Mouse (Mus musculus): ENCODE data around the gene Cd151.
"Not testable (repeated sequence)": the region's sequence is repeated elsewhere in the genome, so short reads cannot be mapped to it uniquely, and the experiment has no call there.

The Cd151 gene

GRCm38 (mm10) chr7:141435856-141436522, 31.2 kb upstream of the Cd151 start:
- no peak for DNase-seq (ENCODE audit: low read depth)

GRCm38 (mm10) chr7:141436523-141436892, 30.7 kb upstream of the Cd151 start:
- DNase-seq (ENCODE audit: low read depth), result no peak

- peak; percentile 86 for DNase-seq (ENCODE audit: low read depth)
These were observed 29.7 kb upstream of the Cd151 start, which contains the start of gene Slc25a22 for GRCm38 (mm10) chr7:141437178-141438120. Gene Slc25a22, minus strand, starts transcription at chr7:141437892.

GRCm38 (mm10) chr7:141438201-141438968, 28.8 kb upstream of the Cd151 start:
- no peak for DNase-seq (ENCODE audit: low read depth)

- DNase-seq (ENCODE audit: low read depth), result no peak
These were observed 28.0 kb upstream of the Cd151 start for GRCm38 (mm10) chr7:141439140-141439679.

GRCm38 (mm10) chr7:141439811-141440210, 27.4 kb upstream of the Cd151 start:
- DNase-seq (ENCODE audit: low read depth), result no peak

GRCm38 (mm10) chr7:141440613-141441012, 26.6 kb upstream of the Cd151 start:
- DNase-seq (ENCODE audit: low read depth), result peak; percentile 64

- DNase-seq (ENCODE audit: low read depth), result no peak
These were observed 25.7 kb upstream of the Cd151 start for GRCm38 (mm10) chr7:141441460-141441859.

GRCm38 (mm10) chr7:141442199-141442598, 25.0 kb upstream of the Cd151 start:
- no peak for DNase-seq (ENCODE audit: low read depth)

GRCm38 (mm10) chr7:141443081-141443821, 23.9 kb upstream of the Cd151 start:
- peak; percentile 70 for DNase-seq (ENCODE audit: low read depth)

- DNase-seq (ENCODE audit: low read depth), result peak; percentile 83
These were observed 23.4 kb upstream of the Cd151 start, which contains the start of gene Pidd1 for GRCm38 (mm10) chr7:141443828-141444237. Gene Pidd1, minus strand, starts transcription at chr7:141444025.

GRCm38 (mm10) chr7:141446374-141446773, 20.8 kb upstream of the Cd151 start:
- DNase-seq (ENCODE audit: low read depth), result not testable (repeated sequence)

- peak; percentile 91 for DNase-seq (ENCODE audit: low read depth)
These were observed 19.8 kb upstream of the Cd151 start, which contains the start of gene Rplp2 for GRCm38 (mm10) chr7:141447110-141447991. Gene Rplp2, plus strand, starts transcription at chr7:141447370.

GRCm38 (mm10) chr7:141451928-141452327, 15.3 kb upstream of the Cd151 start:
- no peak for DNase-seq (ENCODE audit: low read depth)

GRCm38 (mm10) chr7:141453636-141454035, 13.6 kb upstream of the Cd151 start:
- DNase-seq (ENCODE audit: low read depth), result no peak

GRCm38 (mm10) chr7:141454967-141455551, 12.1 kb upstream of the Cd151 start, which contains the start of gene Pnpla2:
Gene Pnpla2, plus strand, starts transcription at chr7:141455198.
- DNase-seq (ENCODE audit: low read depth), result peak; percentile 90

GRCm38 (mm10) chr7:141455610-141456314, 11.4 kb upstream of the Cd151 start:
- peak; percentile 64 for DNase-seq (ENCODE audit: low read depth)

- no peak for DNase-seq (ENCODE audit: low read depth)
These were observed 10.5 kb upstream of the Cd151 start for GRCm38 (mm10) chr7:141456739-141457138.

- DNase-seq (ENCODE audit: low read depth), result no peak
These were observed 10.0 kb upstream of the Cd151 start for GRCm38 (mm10) chr7:141457236-141457635.

All from NIH3T3 (cell line).